Mouse (Mus musculus): ENCODE measurements at regions not wholly inside any gene's neighbourhood (a gene's known extent, or its start where the extent isn't known, plus 50 kb on each side); places are given as distances from the start of the nearest gene placed in this dataset.

GRCm38 (mm10) chr3:21833111-21833510 lies 243.3 kb upstream of the Tbl1xr1 start:
- no peak overlapping the region for H3K4me3 ChIP-seq
- 92% methylated on average over 12 of the region's 12 CpGs for WGBS

DNA sequence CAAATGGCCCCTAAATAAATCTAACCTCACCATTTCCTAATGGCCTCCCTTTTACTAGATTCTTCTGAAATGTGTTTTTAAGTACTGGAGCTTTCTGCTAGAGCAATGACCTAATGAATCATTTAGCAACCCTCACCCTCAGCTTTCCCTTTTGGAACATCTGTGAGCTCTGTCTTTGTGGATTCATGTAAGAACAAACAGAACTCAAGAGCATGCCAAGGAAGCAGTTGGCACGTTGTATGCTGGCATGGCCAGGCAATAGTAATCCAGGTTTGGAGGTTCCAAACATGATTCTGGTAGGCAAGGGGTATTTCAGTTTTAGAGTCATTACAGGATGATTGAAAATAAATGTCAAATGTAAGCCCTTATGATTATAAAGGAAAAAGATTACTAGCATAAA lies 240.9 kb upstream of the Tbl1xr1 start:
- DNase-seq (ENCODE audit: low spot score), result no peak
- WGBS, result 80% methylated on average over 1 of the region's 1 CpGs
- no peaks in the 10 kb centered on the region for H3K36me3 ChIP-seq
- no peak overlapping the region for H3K27ac ChIP-seq
- no peak overlapping the region for H3K4me3 ChIP-seq
- peaks cover 5% of the 10 kb centered on the region; the same call in 1 of the 2 replicates for H3K4me1 ChIP-seq
- H3K27me3 ChIP-seq (ENCODE audit: insufficient read depth, poor library complexity, severe bottlenecking), result no peaks in the 10 kb centered on the region
- H3K9me3 ChIP-seq, result no peaks in the 10 kb centered on the region

More at GRCm38 (mm10) chr3:21833111-21833510, 243.3 kb upstream of the Tbl1xr1 start:
- H3K27ac ChIP-seq, result no peak overlapping the region
- no peak for DNase-seq (ENCODE audit: low spot score)
- H3K36me3 ChIP-seq, result no peaks in the 10 kb centered on the region
- H3K4me1 ChIP-seq, result peaks cover 3% of the 10 kb centered on the region; the same call in 1 of the 2 replicates
- H3K9me3 ChIP-seq, result no peaks in the 10 kb centered on the region
- no peaks in the 10 kb centered on the region for H3K27me3 ChIP-seq (ENCODE audit: insufficient read depth, poor library complexity, severe bottlenecking)

GRCm38 (mm10) chr3:21837297-21837946 lies 239.0 kb upstream of the Tbl1xr1 start:
- Histone ChIP-seq H3K27me3 (ENCODE audit: insufficient read depth, poor library complexity, severe bottlenecking) (no peaks in the 10 kb centered on the region), H3K27ac (no peak overlapping the region), H3K36me3 (no peaks in the 10 kb centered on the region), H3K4me3 (no peak overlapping the region), H3K9me3 (no peaks in the 10 kb centered on the region), H3K4me1 (peaks cover 10% of the 10 kb centered on the region; the same call in 1 of the 2 replicates)
- no peak for DNase-seq (ENCODE audit: low spot score)
- 38% methylated on average over 4 of the region's 4 CpGs for WGBS

DNA sequence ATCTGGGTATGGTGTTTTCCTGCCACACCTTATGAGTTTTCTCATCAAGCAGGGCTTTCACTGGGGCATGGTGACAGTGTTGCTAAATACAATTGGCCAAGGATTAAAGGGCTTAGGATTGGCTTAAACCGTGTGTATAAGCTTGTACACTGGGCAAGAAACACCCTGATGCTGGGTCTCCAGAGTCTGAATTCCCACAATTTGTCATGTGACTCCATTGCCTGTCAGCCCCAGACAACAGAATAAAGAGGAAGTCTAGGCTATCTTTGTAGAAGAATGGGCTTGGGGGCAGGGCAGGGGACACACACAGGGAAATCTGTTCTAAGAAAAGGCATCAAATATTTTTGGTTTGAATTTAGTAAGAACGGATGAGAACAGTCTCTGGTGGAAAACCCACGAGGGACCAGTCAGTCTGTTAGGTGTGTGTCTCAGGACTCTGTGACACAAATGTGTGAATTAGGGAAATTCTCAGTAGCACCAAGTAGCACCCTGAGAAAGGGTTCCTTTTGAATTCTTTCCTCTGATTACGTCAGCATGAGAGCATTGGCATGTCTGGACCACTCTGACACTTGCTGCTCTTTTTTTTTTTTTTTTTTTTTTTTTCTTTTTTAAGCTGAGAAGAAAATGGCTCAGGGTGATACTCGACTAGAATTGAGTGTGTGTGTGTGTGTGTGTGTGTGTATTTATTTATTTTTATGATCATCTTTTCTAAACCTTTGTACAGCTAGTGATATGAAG lies 235.5 kb upstream of the Tbl1xr1 start:
- no peak for DNase-seq (ENCODE audit: low spot score)
- no peaks in the 10 kb centered on the region for H3K9me3 ChIP-seq
- H3K4me1 ChIP-seq, result peaks cover 18% of the 10 kb centered on the region; the same call in 1 of the 2 replicates
- H3K27me3 ChIP-seq (ENCODE audit: insufficient read depth, poor library complexity, severe bottlenecking), result no peaks in the 10 kb centered on the region
- H3K4me3 ChIP-seq, result no peak overlapping the region
- no peak overlapping the region for H3K27ac ChIP-seq
- 54% methylated on average over 5 of the region's 5 CpGs for WGBS
- no peaks in the 10 kb centered on the region for H3K36me3 ChIP-seq

DNA sequence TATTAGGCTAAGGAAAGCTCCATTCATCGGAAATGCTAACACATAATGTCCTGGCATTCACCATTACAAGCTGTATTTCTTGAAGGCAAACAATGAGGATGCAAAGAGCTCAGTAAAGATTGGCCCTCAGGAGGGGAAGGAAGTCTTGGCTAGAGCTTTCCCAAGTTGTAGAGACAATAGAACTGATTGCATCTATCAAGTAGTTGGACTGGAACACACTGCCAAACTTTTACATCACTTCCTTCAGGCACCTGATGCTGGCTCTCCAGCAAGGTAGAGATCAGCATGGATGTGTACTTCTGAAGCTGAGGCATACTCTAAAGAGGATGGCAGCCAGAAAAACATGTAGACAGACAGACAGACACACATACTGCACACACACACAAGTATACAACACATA lies 234.9 kb upstream of the Tbl1xr1 start:
- H3K27me3 ChIP-seq (ENCODE audit: insufficient read depth, poor library complexity, severe bottlenecking), result no peaks in the 10 kb centered on the region
- H3K4me3 ChIP-seq, result no peak overlapping the region
- 79% methylated on average over 1 of the region's 1 CpGs for WGBS
- no peaks in the 10 kb centered on the region for H3K36me3 ChIP-seq
- no peaks in the 10 kb centered on the region for H3K9me3 ChIP-seq
- no peak for DNase-seq (ENCODE audit: low spot score)
- H3K27ac ChIP-seq, result no peak overlapping the region
- H3K4me1 ChIP-seq, result peaks cover 18% of the 10 kb centered on the region; the same call in 1 of the 2 replicates

- Histone ChIP-seq H3K9me3 (no peaks in the 10 kb centered on the region), H3K27ac (no peak overlapping the region), H3K4me3 (no peak overlapping the region), H3K4me1 (peaks cover 16% of the 10 kb centered on the region; the same call in 1 of the 2 replicates), H3K36me3 (no peaks in the 10 kb centered on the region), H3K27me3 (ENCODE audit: insufficient read depth, poor library complexity, severe bottlenecking) (no peaks in the 10 kb centered on the region)
- 52% methylated on average over 10 of the region's 10 CpGs for WGBS
- DNase-seq (ENCODE audit: low spot score), result no peak
Observed at GRCm38 (mm10) chr3:21842545-21843291, 233.7 kb upstream of the Tbl1xr1 start.

DNA sequence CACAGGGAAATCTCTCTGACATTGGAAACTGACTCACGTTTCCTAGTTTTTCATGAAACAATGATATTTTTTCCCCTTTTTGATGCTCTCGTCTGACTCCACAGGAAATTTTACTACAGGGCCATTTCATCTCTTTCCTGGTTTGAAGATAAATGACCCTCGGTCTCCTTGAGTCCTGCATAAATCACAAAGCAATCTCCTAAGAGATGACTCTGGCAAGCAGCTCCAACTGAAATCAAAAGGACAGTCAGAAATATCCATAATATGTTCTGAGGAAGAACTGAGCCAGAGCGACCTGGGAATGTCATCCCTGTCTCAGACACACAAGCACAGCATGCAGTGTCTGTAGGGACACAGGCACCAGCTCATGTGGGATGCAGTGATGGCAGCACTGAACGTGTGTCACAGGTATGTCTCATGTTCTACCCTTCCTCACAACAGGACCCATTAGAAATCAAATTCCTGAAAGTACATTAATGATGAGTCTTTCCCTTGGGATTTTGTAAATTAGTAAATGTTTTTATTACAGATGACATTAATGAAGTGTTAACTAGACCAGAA lies 233.1 kb upstream of the Tbl1xr1 start:
- Histone ChIP-seq H3K36me3 (no peaks in the 10 kb centered on the region), H3K4me3 (no peak overlapping the region), H3K9me3 (no peaks in the 10 kb centered on the region), H3K27ac (no peak overlapping the region), H3K27me3 (ENCODE audit: insufficient read depth, poor library complexity, severe bottlenecking) (no peaks in the 10 kb centered on the region), H3K4me1 (peaks cover 15% of the 10 kb centered on the region; the same call in 1 of the 2 replicates)
- WGBS, result 53% methylated on average over 5 of the region's 5 CpGs
- no peak for DNase-seq (ENCODE audit: low spot score)

- DNase-seq (ENCODE audit: low spot score), result no peak
- no peaks in the 10 kb centered on the region for H3K27me3 ChIP-seq (ENCODE audit: insufficient read depth, poor library complexity, severe bottlenecking)
- H3K27ac ChIP-seq, result no peak overlapping the region
- H3K4me1 ChIP-seq, result 0 out of 2 replicates have a peak, but pooled peaks cover 4% of the 10 kb centered on the region
- WGBS, result 83% methylated on average over 5 of the region's 5 CpGs
- H3K9me3 ChIP-seq, result no peaks in the 10 kb centered on the region
- H3K36me3 ChIP-seq, result no peaks in the 10 kb centered on the region
- H3K4me3 ChIP-seq, result no peak overlapping the region
Observed at GRCm38 (mm10) chr3:21849831-21850230, 226.6 kb upstream of the Tbl1xr1 start.

DNA sequence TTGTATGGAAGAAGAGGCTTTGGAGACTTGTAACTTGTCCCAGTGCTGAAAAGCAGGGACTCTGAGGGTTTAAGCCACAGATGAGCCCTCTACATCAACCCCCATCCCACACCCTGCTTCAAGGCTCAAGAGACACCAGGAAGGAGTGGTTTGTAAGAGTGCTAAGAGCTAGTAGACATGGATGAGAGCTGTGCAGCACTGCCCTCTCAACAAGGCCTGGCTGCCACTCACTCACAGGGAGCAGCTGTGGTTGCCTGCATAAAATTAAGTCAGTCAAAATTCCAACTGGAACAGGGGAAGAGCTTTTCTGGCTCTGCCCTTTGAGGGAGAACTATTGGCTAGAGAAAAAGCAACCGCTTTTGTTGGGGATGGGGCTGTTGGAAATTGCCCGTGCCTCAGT lies 225.5 kb upstream of the Tbl1xr1 start:
- Histone ChIP-seq H3K27me3 (ENCODE audit: insufficient read depth, poor library complexity, severe bottlenecking) (no peaks in the 10 kb centered on the region), H3K4me3 (no peak overlapping the region), H3K36me3 (no peaks in the 10 kb centered on the region), H3K4me1 (0 out of 2 replicates have a peak, but pooled peaks cover 4% of the 10 kb centered on the region), H3K9me3 (no peaks in the 10 kb centered on the region), H3K27ac (no peak overlapping the region)
- 90% methylated on average over 2 of the region's 2 CpGs for WGBS
- no peak for DNase-seq (ENCODE audit: low spot score)

GRCm38 (mm10) chr3:21854340-21854739 lies 222.1 kb upstream of the Tbl1xr1 start:
- Histone ChIP-seq H3K36me3 (no peaks in the 10 kb centered on the region), H3K9me3 (no peaks in the 10 kb centered on the region)

DNA sequence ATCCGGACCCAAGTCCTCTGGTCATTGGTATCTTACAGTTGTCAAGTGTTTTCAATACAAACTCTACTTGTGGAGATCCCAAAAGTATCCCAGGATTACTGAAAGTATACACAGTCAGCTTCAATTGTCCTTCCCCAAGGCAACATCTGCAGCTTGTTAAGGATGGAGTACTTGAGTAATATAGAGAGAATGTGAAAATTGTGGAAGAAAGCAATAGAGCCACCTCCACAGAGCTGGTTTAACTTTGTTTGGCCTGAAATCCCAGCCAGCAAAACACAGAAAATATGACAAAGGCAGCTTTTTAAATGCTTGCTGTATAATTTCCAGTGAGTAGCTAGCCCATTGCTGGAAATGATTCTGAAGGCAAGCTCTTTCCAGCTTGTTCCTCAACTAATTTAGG lies 217.0 kb upstream of the Tbl1xr1 start:
- no peak for DNase-seq (ENCODE audit: low spot score)
- 91% methylated on average over 1 of the region's 1 CpGs for WGBS
- no peaks in the 10 kb centered on the region for H3K9me3 ChIP-seq
- H3K4me1 ChIP-seq, result no peaks in the 10 kb centered on the region
- H3K4me3 ChIP-seq, result no peak overlapping the region
- no peaks in the 10 kb centered on the region for H3K27me3 ChIP-seq (ENCODE audit: insufficient read depth, poor library complexity, severe bottlenecking)
- no peaks in the 10 kb centered on the region for H3K36me3 ChIP-seq
- H3K27ac ChIP-seq, result no peak overlapping the region

More at GRCm38 (mm10) chr3:21854340-21854739, 222.1 kb upstream of the Tbl1xr1 start:
- Histone ChIP-seq H3K27ac (no peak overlapping the region), H3K4me1 (0 out of 2 replicates have a peak, but pooled peaks cover 4% of the 10 kb centered on the region), H3K27me3 (ENCODE audit: insufficient read depth, poor library complexity, severe bottlenecking) (no peaks in the 10 kb centered on the region), H3K4me3 (no peak overlapping the region)
- DNase-seq (ENCODE audit: low spot score), result no peak
- 81% methylated on average over 2 of the region's 2 CpGs for WGBS

GRCm38 (mm10) chr3:21860915-21861635 lies 215.4 kb upstream of the Tbl1xr1 start:
- H3K4me3 ChIP-seq, result no peak overlapping the region
- 82% methylated on average over 4 of the region's 4 CpGs for WGBS
- no peaks in the 10 kb centered on the region for H3K9me3 ChIP-seq
- DNase-seq (ENCODE audit: low spot score), result no peak
- H3K36me3 ChIP-seq, result no peaks in the 10 kb centered on the region
- no peak overlapping the region for H3K27ac ChIP-seq
- no peaks in the 10 kb centered on the region for H3K4me1 ChIP-seq
- no peaks in the 10 kb centered on the region for H3K27me3 ChIP-seq (ENCODE audit: insufficient read depth, poor library complexity, severe bottlenecking)

Measured in heart, embryonic 10.5 days (tissue).